Mouse (Mus musculus): ENCODE measurements around the gene Adamts15.

DNA sequence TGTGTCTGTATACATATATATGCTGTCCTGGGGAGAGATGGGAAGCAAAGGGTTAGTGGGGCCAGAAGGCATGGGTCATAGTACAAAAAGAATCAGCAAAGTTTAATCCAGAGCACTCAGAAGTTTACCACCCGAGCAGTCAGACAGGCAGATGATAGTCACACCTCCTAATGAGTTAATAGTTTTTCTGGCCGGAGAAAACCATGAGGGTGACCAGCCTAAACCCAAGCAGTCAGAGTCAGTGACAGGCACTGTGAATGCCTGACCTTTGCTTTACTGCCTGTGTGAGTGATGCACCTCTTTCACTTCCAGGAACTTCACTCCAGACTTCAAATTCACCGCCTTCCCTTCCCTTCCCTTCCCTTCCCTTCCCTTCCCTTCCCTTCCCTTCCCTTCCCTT lies 8.8 kb downstream of the Adamts15 start:
- TF ChIP-seq CTCF (IDR thresholded peaks at IDR 0.05; ENCODE audit: low read depth), result no peak
- no peak for TF ChIP-seq EP300 (IDR thresholded peaks at IDR 0.05; ENCODE audit: low read depth)

Measured in liver, embryonic 14.5 days (tissue).